Mouse (Mus musculus) midbrain, postnatal 0 days (tissue): ENCODE data around the gene Snx5. TPM values are rescaled to one million over a fixed set of nuclear protein-coding genes. Genes with fewer than 3 reads are reported as not detected.

Source experiments
- ATAC-seq: fragments of 200-750 bp; cut with Nextera tagmentation; 2 replicates; pipeline ENCODE4 v1.8.0; 2017; ENCODE audit warnings: moderate number of reproducible peaks, mild to moderate bottlenecking, moderate TSS enrichment, moderate library complexity; ENCODE audit not compliant: low FRiP score
- DNase-seq: peaks from one replicate; pipeline ENCODE4 v3.0.0-alpha.2; 2015; ENCODE audit warnings: low spot score
- H3K27ac ChIP-seq: fragments of 300-500 bp; sonication (generic); 2 replicates; pipeline ENCODE4 v1.5.1; 2014; ENCODE audit warnings: low read depth, mild to moderate bottlenecking, low read length, mixed read lengths
- H3K27me3 ChIP-seq: fragments of 300-500 bp; sonication (generic); 2 replicates; pipeline ENCODE4 v1.6.1; 2014; ENCODE audit warnings: low read length, control low read depth, mixed read lengths; ENCODE audit not compliant: insufficient read depth
- H3K36me3 ChIP-seq: fragments of 300-500 bp; sonication (generic); 2 replicates; pipeline ENCODE4 v1.6.1; 2014; ENCODE audit warnings: low read length, control low read depth, mixed read lengths; ENCODE audit not compliant: insufficient read depth
- H3K4me1 ChIP-seq: fragments of 300-500 bp; sonication (generic); 2 replicates; pipeline ENCODE4 v1.6.1; 2014; ENCODE audit warnings: mild to moderate bottlenecking, control low read depth, antibody characterized with exemption, low read length, mixed read lengths; ENCODE audit not compliant: insufficient read depth
- H3K4me2 ChIP-seq: fragments of 300-500 bp; sonication (generic); 2 replicates; pipeline ENCODE4 v1.6.1; 2014; ENCODE audit warnings: low read depth, mild to moderate bottlenecking, low read length, mixed read lengths; ENCODE audit not compliant: poor library complexity, severe bottlenecking
- H3K4me3 ChIP-seq: fragments of 300-500 bp; sonication (generic); 2 replicates; pipeline ENCODE4 v1.5.1; 2014; ENCODE audit warnings: low read depth, mild to moderate bottlenecking, low read length, moderate library complexity
- H3K9ac ChIP-seq: fragments of 300-500 bp; sonication (generic); replicated peaks from 2 replicates; pipeline ENCODE4 v1.6.1; 2014; ENCODE audit warnings: mild to moderate bottlenecking, low read length, moderate library complexity, mixed read lengths; ENCODE audit not compliant: poor library complexity, severe bottlenecking
- H3K9me3 ChIP-seq: fragments of 300-500 bp; sonication (generic); 2 replicates; pipeline ENCODE4 v1.6.1; 2016; ENCODE audit warnings: low read length, control low read depth
- CTCF ChIP-seq: IDR thresholded peaks from 2 replicates; pipeline ENCODE4 v1.5.1; 2016; ENCODE audit warnings: antibody characterized with exemption, mild to moderate bottlenecking
- WGBS: fragments of 180-500 bp; shearing (Covaris S2); extraction: QIAGEN DNeasy Blood & Tissue Kit; methylation state at CpG from one replicate; pipeline ENCODE4 v1.1.7; 2014; 5-methylcytosine and 5-hydroxymethylcytosine counted together
- polyA plus RNA-seq: library from polyadenylated mRNA; unstranded; fragments of >200 nt; fragmentation: Nextera tagmentation; extraction: Ambion mirVana; gene quantifications from 2 replicates; pipeline ENCODE4 v1.2.1, GENCODE M21; 2015
- total RNA-seq: library from RNA; depleted of rRNA; stranded (reverse); fragments of >200 nt; gene quantifications from 2 replicates; pipeline ENCODE4 v1.2.3, GENCODE M21; 2014

The Snx5 gene
- total and polyA plus RNA-seq, 2 experiments from 2014 or later = 58.0 to 62.3 TPM

GRCm38 (mm10) chr2:144233534-144233933 lies 37.2 kb downstream of the Snx5 start:
- 52% methylated on average over 3 of the region's 3 CpGs for WGBS
- no peaks in the 10 kb centered on the region for H3K9me3 ChIP-seq
- no peak overlapping the region for H3K9ac ChIP-seq
- H3K4me2 ChIP-seq = no peak overlapping the region
- H3K4me3 ChIP-seq = no peak overlapping the region
- H3K4me1 ChIP-seq = no peaks in the 10 kb centered on the region; the same call in 1 of the 2 replicates
- ATAC-seq (no peak), DNase-seq (no peak)
- H3K27ac ChIP-seq = no peak overlapping the region
- no peaks in the 10 kb centered on the region for H3K36me3 ChIP-seq
- TF ChIP-seq CTCF = no peak
- no peaks in the 10 kb centered on the region for H3K27me3 ChIP-seq

- Histone ChIP-seq H3K27ac (no peak overlapping the region), H3K9ac (no peak overlapping the region), H3K4me2 (no peak overlapping the region), H3K36me3 (no peaks in the 10 kb centered on the region), H3K27me3 (no peaks in the 10 kb centered on the region), H3K9me3 (no peaks in the 10 kb centered on the region), H3K4me1 (no peaks in the 10 kb centered on the region), H3K4me3 (no peak overlapping the region)
- DNase-seq (no peak), ATAC-seq (no peak)
- 77% methylated on average over 5 of the region's 5 CpGs for WGBS
- no peak for TF ChIP-seq CTCF
Observed at GRCm38 (mm10) chr2:144231115-144231514, 39.6 kb downstream of the Snx5 start.

GRCm38 (mm10) chr2:144230498-144230897 lies 40.2 kb downstream of the Snx5 start:
- Histone ChIP-seq H3K9me3 (no peaks in the 10 kb centered on the region), H3K4me3 (no peak overlapping the region), H3K36me3 (no peaks in the 10 kb centered on the region), H3K27ac (no peak overlapping the region), H3K4me2 (no peak overlapping the region), H3K4me1 (no peaks in the 10 kb centered on the region), H3K9ac (no peak overlapping the region), H3K27me3 (no peaks in the 10 kb centered on the region)
- ATAC-seq (no peak), DNase-seq (no peak)
- TF ChIP-seq CTCF = no peak
- WGBS = 78% methylated on average over 7 of the region's 7 CpGs

GRCm38 (mm10) chr2:144229647-144230046 lies 41.1 kb downstream of the Snx5 start:
- H3K9ac ChIP-seq = no peak overlapping the region
- no peak overlapping the region for H3K4me2 ChIP-seq
- no peak overlapping the region for H3K27ac ChIP-seq
- H3K4me3 ChIP-seq = no peak overlapping the region
- no peak for TF ChIP-seq CTCF
- WGBS = 89% methylated on average over 14 of the region's 14 CpGs
- no peak for ATAC-seq
- no peaks in the 10 kb centered on the region for H3K9me3 ChIP-seq
- no peaks in the 10 kb centered on the region for H3K36me3 ChIP-seq
- no peak for DNase-seq
- no peaks in the 10 kb centered on the region for H3K27me3 ChIP-seq
- H3K4me1 ChIP-seq = no peaks in the 10 kb centered on the region

GRCm38 (mm10) chr2:144228521-144229346 lies 42.0 kb downstream of the Snx5 start:
- no peak overlapping the region for H3K4me3 ChIP-seq
- no peak overlapping the region for H3K9ac ChIP-seq
- H3K4me2 ChIP-seq = no peak overlapping the region
- no peak for TF ChIP-seq CTCF
- H3K27me3 ChIP-seq = no peaks in the 10 kb centered on the region
- WGBS = 77% methylated on average over 12 of the region's 12 CpGs
- no peaks in the 10 kb centered on the region for H3K9me3 ChIP-seq
- H3K36me3 ChIP-seq = no peaks in the 10 kb centered on the region
- DNase-seq (no peak), ATAC-seq (no peak)
- H3K27ac ChIP-seq = no peak overlapping the region
- no peaks in the 10 kb centered on the region for H3K4me1 ChIP-seq

DNA sequence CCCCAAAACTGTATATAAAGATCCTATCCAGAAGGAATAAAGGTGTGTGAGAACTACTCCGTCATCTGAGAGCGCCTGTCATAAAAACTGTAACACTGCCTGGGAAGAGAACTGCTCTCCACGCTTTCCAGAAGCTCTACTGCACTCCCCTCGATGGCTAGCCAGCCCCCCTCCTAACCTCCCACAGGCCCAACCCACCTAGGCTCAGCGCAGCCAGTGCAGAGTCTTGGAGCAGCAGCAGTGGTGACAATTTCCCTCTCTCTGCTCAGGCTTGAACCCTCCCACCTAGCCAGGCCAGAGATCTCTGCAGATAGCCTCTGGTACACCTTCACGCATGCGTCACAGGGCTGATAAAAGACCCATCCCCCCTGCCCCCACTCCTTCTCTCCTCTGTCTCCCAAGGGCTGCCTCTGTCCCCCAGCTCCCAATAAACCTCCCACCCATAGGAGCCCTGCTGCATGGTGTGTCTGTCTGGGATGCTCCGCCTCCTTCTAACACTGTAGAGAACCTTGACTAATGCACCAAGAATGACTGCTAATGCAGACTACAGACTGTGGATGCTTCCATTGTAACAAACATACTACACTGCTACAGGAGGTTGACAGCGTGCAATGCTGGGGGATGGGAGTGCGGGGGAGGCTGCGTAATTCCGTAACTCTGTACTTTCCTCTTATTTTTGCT lies 43.7 kb downstream of the Snx5 start:
- no peak overlapping the region for H3K9ac ChIP-seq
- no peak overlapping the region for H3K27ac ChIP-seq
- no peaks in the 10 kb centered on the region for H3K27me3 ChIP-seq
- no peak overlapping the region for H3K4me3 ChIP-seq
- H3K4me2 ChIP-seq = no peak overlapping the region
- H3K9me3 ChIP-seq = no peaks in the 10 kb centered on the region
- no peak for TF ChIP-seq CTCF
- DNase-seq (no peak), ATAC-seq (no peak)
- H3K4me1 ChIP-seq = no peaks in the 10 kb centered on the region
- H3K36me3 ChIP-seq = no peaks in the 10 kb centered on the region
- 85% methylated on average over 12 of the region's 12 CpGs for WGBS
